Mouse (Mus musculus) cerebral cortex, adult 2 months (tissue): ENCODE data around the gene Ctnna2.

Experiments
- WGBS: fragments of 180-500 bp; shearing (Covaris S2); methylation state at CpG from one replicate; pipeline ENCODE4 v1.1.7; 2018; 5-methylcytosine and 5-hydroxymethylcytosine counted together

Ctnna2 gene

DNA sequence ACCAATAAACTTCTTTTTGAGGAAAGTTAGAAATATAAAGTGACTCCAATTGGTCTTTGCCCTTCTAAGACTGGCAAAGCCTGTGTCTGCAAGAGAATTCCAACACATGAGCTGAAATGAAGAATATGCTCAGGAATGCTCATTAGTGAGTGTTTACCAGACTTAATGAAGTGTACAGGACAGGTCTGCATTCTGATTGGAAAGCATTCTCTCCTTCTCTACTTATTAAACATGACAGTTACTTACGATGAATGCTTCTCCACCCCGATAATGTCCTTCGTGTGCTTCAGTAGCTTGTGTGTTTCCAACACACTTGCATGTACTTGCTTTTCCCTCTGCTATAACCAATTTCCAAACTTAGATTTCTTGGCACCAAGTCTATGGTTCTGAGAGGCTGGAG, 409.6 kb downstream of the Ctnna2 start:
- WGBS: 76% methylated on average over 3 of the region's 3 CpGs

DNA sequence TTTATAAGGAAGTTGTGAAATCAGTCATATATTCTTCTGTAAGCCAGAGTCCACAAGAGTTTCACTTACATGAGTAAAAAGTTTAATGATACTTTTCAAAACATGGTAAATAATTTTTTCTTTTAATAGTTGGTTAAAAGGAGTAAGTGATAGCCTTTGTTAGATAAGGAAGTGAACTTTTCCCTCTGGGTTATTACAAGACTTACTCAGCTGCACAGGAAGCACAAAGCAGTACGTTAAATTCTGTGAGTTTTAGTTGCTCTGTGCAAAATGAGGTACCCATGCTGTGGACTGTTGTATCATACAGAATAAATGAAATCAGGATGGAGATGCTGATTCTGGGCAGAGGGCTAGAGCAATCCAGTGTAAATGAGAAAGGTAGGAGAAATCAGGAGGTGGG, 423.3 kb downstream of the Ctnna2 start:
- 75% methylated on average over 1 of the region's 1 CpGs for WGBS

DNA sequence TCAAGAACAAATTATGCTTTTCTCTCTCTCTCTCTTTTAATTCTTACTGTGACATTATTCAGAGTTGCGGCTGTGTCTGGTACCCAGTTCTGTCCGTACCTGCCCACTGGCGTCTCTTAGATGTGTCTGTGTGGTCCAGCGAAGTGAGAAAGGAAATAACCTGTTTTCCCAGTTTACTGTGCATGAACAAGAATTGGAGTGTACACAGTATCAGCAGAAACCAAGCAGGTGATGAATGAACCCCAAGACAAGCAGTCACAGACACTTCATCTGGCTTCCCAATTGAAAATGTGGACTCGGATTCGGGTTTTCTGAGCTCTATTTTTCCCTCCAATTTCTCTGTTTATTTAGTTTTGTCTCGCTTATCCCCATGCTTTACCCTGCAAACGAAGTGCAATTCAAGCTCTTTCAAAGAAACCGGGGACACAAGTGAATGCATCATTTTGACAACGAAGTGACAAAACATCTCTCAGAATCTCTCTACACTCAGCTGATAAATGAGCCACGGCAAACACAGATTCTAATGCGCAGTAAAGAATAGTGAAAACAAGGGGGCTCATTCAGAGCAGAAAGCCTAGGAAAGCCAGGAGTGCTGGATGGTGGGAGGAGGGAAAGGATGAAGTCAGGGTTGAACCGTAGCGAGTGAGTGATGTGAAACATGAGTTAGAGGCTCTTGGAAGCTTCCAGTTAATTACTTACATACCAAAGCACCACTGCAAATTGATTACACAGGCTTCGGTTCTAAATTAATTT, 442.3 kb downstream of the Ctnna2 start:
- WGBS: 41% methylated on average over 15 of the region's 15 CpGs

- WGBS: 52% methylated on average over 2 of the region's 2 CpGs
These were observed 451.9 kb downstream of the Ctnna2 start for GRCm38 (mm10) chr6:77527636-77528035.

GRCm38 (mm10) chr6:77521836-77522235, 457.7 kb downstream of the Ctnna2 start:
- 73% methylated on average over 2 of the region's 2 CpGs for WGBS

DNA sequence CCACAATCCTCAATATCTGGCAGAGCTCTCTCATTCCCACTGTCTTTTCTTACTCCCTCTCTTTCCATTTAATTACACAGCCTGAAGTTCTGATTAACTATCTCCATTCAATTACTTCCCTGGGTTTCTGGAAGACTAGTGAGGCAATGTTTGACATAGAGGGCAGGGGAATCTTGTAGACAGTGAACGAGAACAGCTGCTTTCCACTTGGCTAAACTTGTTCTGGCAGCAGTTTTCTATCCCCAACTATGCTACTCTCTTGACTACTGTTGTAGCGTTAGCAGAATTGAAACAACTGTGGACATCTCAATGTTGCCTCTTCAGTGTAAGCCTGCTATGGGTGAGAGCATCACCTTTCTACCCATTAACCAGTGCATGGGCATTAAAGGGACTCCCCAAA, 463.0 kb downstream of the Ctnna2 start:
- 72% methylated on average over 2 of the region's 2 CpGs for WGBS

- WGBS: 55% methylated on average over 5 of the region's 5 CpGs
These were observed 467.7 kb downstream of the Ctnna2 start for GRCm38 (mm10) chr6:77511805-77512204.

DNA sequence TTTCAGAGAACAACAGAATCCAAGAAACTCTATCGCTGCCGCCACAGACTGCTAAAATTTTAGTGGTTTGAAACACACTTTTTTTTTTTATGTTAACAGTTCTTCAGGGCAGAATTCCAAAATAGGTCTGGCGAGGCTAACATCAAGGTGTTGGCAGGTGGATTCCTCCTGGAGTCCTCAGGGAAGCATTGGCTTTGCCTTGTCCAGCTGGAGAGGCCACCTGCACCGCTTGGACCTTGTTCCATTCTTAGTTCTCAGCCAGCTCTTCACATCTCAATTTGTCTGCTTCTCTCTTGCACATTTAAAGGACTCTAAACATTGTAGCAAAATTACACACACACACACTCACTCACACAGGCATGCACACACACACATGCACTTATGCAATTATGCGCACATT, 487.8 kb downstream of the Ctnna2 start:
- WGBS: 77% methylated on average over 5 of the region's 5 CpGs

DNA sequence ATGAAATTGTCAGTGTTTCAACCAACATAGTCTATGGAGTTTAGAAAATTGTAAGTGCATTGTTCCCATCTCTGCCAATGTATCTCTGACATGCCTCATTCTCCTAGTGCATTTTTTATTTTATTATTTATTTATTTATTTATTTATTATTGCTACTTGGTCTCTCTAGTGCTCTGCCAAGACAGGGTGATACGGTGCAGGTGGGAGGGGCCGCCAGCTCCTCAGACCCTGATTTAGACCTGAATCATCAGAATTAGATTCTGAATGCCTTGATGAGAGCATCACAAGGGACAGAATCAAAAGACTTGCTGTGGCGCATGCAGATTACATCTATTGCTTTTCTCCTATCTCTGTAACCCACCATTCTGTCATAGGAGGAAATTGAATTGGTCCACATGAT, 492.8 kb downstream of the Ctnna2 start:
- WGBS: 89% methylated on average over 3 of the region's 3 CpGs

DNA sequence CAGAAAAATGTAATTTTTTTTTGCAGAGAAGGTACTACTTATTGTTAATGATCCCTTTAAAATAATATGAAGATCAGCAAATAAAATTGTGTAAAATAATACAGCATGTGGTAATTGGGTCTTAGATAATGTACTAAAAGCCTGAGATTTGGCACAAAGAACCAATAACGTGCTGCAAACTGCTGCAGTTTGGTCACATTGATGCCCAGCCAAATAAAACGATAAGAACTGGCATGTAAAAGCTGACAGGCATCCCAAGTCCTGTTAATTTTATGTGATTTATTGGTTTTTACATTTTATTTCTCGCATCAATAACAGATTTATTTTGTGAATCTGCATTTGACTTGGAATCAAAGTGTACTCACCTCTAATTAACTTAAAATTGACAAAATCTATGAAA, 497.4 kb downstream of the Ctnna2 start:
- WGBS: 77% methylated on average over 3 of the region's 3 CpGs

GRCm38 (mm10) chr6:77475354-77475753, 504.1 kb downstream of the Ctnna2 start:
- 3% methylated on average over 1 of the region's 1 CpGs for WGBS

GRCm38 (mm10) chr6:77473256-77473655, 506.2 kb downstream of the Ctnna2 start:
- WGBS: 71% methylated on average over 7 of the region's 7 CpGs

GRCm38 (mm10) chr6:77468058-77468457, 511.4 kb downstream of the Ctnna2 start:
- whole genome bisulfite sequencing: 68% methylated on average over 3 of the region's 3 CpGs

DNA sequence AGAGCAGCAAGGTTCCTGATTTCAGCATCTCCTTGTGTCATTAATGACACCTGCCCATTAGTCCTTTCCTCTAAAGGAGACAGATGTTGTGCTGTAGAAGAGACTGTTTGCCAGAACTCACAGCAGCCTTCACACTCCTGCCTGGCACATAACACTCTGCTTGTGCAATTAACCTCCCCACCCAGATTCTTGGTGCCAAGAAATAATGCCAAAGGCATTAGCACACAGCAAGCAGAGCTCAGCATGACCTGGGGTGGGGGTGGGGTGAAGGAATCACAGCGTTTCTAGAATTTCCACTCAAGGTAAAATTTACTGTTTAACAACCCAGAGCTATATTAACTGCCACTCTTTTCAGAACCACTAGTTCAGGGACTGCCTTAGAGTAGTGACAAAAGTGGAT, 516.8 kb downstream of the Ctnna2 start:
- WGBS: 38% methylated on average over 1 of the region's 1 CpGs

DNA sequence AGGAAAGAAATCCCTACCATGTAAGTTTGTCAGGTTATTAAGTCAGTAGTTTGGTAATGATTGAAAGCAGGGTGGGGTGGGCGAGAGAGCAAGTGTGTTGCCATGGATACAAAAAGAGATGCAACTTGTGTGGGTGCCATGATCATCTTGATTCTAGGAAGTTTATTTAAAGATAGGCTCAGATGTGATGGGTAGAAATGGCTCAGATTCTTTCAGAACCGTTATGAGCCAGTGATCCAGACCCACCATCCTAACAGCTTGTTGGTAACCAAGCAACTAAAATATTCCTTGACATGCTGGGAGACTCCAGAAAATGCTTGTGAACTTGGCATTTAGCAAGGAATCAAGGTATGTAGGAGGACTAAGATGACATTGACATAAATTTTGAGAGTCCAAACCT, 521.6 kb downstream of the Ctnna2 start:
- WGBS: 41% methylated on average over 2 of the region's 2 CpGs

DNA sequence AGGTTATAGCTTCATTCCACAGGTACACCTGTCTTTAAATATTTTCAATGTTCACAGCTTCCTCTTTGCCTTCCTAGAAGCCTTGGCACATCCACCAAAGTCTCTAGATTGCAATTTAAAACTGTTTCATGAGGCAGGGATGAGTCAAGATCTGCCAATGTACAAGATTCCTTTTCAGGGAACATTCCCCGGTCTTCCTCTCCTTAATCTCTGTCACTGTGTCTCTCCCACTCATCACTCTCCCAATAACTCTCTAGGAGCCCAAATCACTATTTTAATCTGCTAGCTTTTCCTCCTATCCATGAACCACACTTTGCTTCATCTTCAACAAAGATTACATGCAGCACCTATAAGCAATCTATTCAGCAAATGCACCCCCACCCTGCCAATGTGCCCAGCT, 532.6 kb downstream of the Ctnna2 start:
- WGBS: 57% methylated on average over 1 of the region's 1 CpGs

DNA sequence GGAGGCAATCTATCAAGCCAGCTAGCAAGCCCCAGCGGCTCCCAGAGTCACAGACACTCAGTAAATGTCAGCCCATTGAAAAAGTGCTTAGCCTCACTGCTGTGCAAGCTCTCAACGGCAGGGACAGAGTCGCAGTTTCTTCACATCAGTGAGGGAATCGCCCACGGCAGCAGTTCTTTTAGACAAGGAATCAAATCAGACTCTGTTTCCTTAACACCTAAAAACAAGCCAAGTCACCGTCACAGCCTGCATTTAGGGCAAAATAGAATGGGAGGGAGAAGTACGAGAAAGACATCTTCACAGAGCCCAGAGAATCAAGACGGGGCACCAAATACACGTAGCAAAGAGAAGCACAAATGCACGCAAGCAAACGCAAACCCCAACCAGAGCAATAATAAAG, 535.6 kb downstream of the Ctnna2 start:
- 37% methylated on average over 11 of the region's 11 CpGs for WGBS

DNA sequence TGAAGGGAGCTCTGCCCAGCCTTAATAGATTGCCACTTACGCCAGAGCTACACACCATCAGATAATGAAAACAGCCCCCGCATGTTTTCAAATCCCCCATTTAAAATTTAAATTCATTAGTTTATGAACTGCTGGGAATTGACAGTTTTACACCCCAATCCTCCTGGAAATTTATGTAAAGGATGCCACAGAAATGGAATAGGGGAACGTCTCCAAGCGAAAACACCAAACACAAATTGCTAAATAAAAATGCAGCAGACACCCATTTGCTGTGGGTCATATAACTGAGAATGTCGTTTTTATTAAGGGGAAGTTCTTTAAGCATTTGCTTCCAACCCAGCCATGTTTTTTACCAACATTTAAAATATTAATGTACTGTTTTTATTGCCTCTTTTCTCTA, 538.4 kb downstream of the Ctnna2 start:
- 61% methylated on average over 5 of the region's 5 CpGs for WGBS

- 49% methylated on average over 4 of the region's 4 CpGs for WGBS
These were observed 549.1 kb downstream of the Ctnna2 start for GRCm38 (mm10) chr6:77430381-77430780.

GRCm38 (mm10) chr6:77424826-77425225, 554.7 kb downstream of the Ctnna2 start:
- 56% methylated on average over 4 of the region's 4 CpGs for WGBS

GRCm38 (mm10) chr6:77421564-77422139, 557.8 kb downstream of the Ctnna2 start:
- 64% methylated on average over 3 of the region's 3 CpGs for WGBS

GRCm38 (mm10) chr6:77416999-77417398, 562.5 kb downstream of the Ctnna2 start:
- WGBS: 49% methylated on average over 1 of the region's 1 CpGs

GRCm38 (mm10) chr6:77413530-77413929, 566.0 kb downstream of the Ctnna2 start:
- WGBS: 84% methylated on average over 1 of the region's 1 CpGs

DNA sequence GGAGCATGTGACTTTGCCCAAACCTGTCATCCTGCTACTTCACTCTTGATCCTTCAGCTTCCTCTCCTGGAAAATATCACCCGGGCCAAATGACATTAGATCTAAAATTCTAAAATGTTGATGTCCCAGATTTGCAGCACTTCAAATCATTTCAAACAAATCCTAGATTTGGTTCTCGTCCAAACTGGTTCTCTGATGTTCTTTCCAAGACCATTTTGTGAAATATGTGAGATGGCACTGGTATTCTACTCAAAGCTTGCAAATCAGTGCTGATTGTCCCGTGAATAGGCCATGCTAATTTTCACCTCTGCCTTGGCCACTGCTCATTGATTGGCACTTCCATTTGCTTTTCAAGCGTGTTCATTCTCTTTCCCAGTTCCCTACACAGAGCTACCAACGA, 571.0 kb downstream of the Ctnna2 start:
- WGBS: 56% methylated on average over 5 of the region's 5 CpGs
